Mouse (Mus musculus) liver, adult 2 months (tissue): Measurements from ENCODE around the gene Xylt1.

ENCODE experiments used
- CTCF ChIP-seq: fragments of 200-500 bp; IDR thresholded peaks from 2 replicates; pipeline ENCODE4 v1.5.1; 2011; ENCODE audit warnings: low read depth, low read length, control low read depth
- POLR2A ChIP-seq: fragments of 200-500 bp; IDR thresholded peaks from 2 replicates; pipeline ENCODE4 v1.6.1; 2011; ENCODE audit warnings: low read length, control low read depth; ENCODE audit not compliant: insufficient read depth; ENCODE audit errors: extremely low read depth

DNA sequence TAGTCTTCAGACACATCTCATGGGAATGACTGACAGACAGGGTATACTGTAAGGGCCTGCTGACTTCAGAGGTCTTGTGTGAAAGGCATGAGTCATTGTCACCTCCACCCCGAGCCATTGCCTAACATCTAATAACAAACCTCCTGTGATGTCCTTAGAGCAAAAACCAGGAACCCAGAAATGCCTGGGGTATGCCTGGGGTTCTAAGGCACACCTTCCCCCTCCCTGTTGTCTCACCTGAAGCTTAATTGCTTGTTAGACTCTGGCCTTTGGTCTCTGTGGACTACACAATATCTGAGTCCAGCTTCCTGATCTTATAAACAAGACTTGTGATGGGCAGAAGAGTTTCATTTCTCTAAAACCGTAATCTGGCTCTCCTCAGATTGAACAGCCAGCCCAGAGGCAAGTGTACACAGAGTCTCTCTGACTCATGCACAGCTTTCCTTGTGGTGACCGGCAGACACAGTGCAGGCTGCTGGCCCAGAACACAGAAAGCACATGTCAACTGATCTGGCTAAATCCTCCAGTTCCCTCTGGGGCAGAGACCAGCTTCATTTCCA is 89.5 kb downstream of the Xylt1 start:
- TF ChIP-seq CTCF (no peak), POLR2A (no peak)
